12 mouse cellular contexts compared by ENCODE assay signal in the genomic region with DNA sequence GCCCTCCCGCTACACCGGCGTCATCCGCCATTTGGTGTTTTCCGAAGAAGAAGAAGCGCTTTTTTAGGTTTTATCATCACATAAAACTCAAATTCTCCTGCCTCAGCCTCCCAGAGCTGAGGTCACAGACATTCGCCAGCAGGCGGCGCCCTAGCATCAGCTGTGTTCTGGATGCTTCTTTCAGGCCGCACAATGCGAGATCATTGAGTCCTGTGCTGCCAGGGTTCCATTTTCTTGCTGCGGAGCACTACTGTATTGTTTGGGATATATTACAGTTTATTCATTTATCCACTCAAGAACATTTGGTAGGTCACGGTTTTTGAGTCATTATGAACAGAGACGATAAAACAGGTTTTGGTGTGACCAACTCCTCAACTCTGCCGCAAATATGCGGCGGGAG. TPM values are rescaled to one million over a fixed set of nuclear protein-coding genes. Genes with fewer than 3 reads are reported as not detected.
DNase-seq lines count a peak whose midpoint lies in the region; ATAC-seq and TF ChIP-seq lines count a peak whose summit lies in the region.
"Had no signal": no experiment of that assay in that cellular context is flagged by ENCODE, and none has a peak within 500 bp of the region (broad histone marks: within the 10 kb centered on the region; RNA-seq: fewer than 3 reads in every experiment).

No protein-coding gene starts in this region.

- no peak for DNase-seq in forebrain, postnatal 0 days
- DNase-seq in midbrain, embryonic 11.5 days (ENCODE audit: low spot score, missing footprints) = peak; percentile 74
- peak; percentile 90 for DNase-seq in ZHBTc4 (ENCODE audit: low read depth, low spot score)
- DNase-seq in thymus, postnatal 14 days = peak; percentile 45
- DNase-seq in heart, postnatal 36 days = no peak
- no peak for DNase-seq in frontal cortex, postnatal 36 days (ENCODE audit: low spot score in 2 of 2)

- H3K4me3 ChIP-seq in forebrain, postnatal 0 days (ENCODE audit: low read depth, low read length) = no peak overlapping the region
- no peak overlapping the region for H3K4me3 ChIP-seq in forebrain, embryonic 13.5 days
- no peak overlapping the region for H3K4me3 ChIP-seq in midbrain, embryonic 11.5 days (ENCODE audit: low read depth, low read length)
- H3K4me3 ChIP-seq in midbrain, embryonic 13.5 days (replicated peaks) = no peak overlapping the region
- H3K4me3 ChIP-seq: limb, embryonic 12.5 days; midbrain, embryonic 12.5 days had no signal

- 98% methylated on average over 17 of the region's 17 CpGs for WGBS in forebrain, postnatal 0 days
- 95% methylated on average over 17 of the region's 17 CpGs for WGBS in forebrain, embryonic 13.5 days
- 99% methylated on average over 17 of the region's 17 CpGs for WGBS in midbrain, embryonic 11.5 days
- 98% methylated on average over 17 of the region's 17 CpGs for WGBS in midbrain, embryonic 13.5 days

- no peaks in the 10 kb centered on the region for H3K27me3 ChIP-seq in forebrain, postnatal 0 days (ENCODE audit: insufficient read depth, low read length)
- H3K27me3 ChIP-seq in forebrain, embryonic 13.5 days = no peaks in the 10 kb centered on the region
- no peaks in the 10 kb centered on the region for H3K27me3 ChIP-seq in midbrain, embryonic 11.5 days (ENCODE audit: control insufficient read depth, insufficient read depth, low read length)
- no peaks in the 10 kb centered on the region for H3K27me3 ChIP-seq in midbrain, embryonic 13.5 days
- H3K27me3 ChIP-seq: limb, embryonic 12.5 days; midbrain, embryonic 12.5 days had no signal

- H3K27ac ChIP-seq in forebrain, postnatal 0 days (ENCODE audit: low read depth, low read length) = no peak overlapping the region
- H3K27ac ChIP-seq in forebrain, embryonic 13.5 days = no peak overlapping the region
- H3K27ac ChIP-seq in midbrain, embryonic 11.5 days (ENCODE audit: low read depth, low read length) = no peak overlapping the region
- H3K27ac ChIP-seq in midbrain, embryonic 13.5 days = no peak overlapping the region
- H3K27ac ChIP-seq: limb, embryonic 12.5 days; midbrain, embryonic 12.5 days had no signal

- no peak for ATAC-seq in forebrain, postnatal 0 days
- no peak for ATAC-seq in forebrain, embryonic 13.5 days
- no peak for ATAC-seq in midbrain, embryonic 11.5 days (ENCODE audit: low FRiP score)
- ATAC-seq in midbrain, embryonic 13.5 days = no peak

- no peaks in the 10 kb centered on the region for H3K9me3 ChIP-seq in forebrain, postnatal 0 days (ENCODE audit: low read length)
- no peaks in the 10 kb centered on the region for H3K9me3 ChIP-seq in forebrain, embryonic 13.5 days (replicated peaks)
- no peaks in the 10 kb centered on the region for H3K9me3 ChIP-seq in midbrain, embryonic 11.5 days (ENCODE audit: control insufficient read depth, low read length)
- no peaks in the 10 kb centered on the region for H3K9me3 ChIP-seq in midbrain, embryonic 13.5 days
- H3K9me3 ChIP-seq: midbrain, embryonic 12.5 days had no signal

- no peak overlapping the region for H3K9ac ChIP-seq in forebrain, postnatal 0 days
- H3K9ac ChIP-seq in forebrain, embryonic 13.5 days = no peak overlapping the region
- no peak overlapping the region for H3K9ac ChIP-seq in midbrain, embryonic 11.5 days (ENCODE audit: low read length)
- H3K9ac ChIP-seq in midbrain, embryonic 13.5 days (replicated peaks) = no peak overlapping the region
- H3K9ac ChIP-seq: limb, embryonic 12.5 days; midbrain, embryonic 12.5 days had no signal

- H3K4me2 ChIP-seq in forebrain, postnatal 0 days (ENCODE audit: low read depth) = no peak overlapping the region
- H3K4me2 ChIP-seq in forebrain, embryonic 13.5 days = no peak overlapping the region
- no peak overlapping the region for H3K4me2 ChIP-seq in midbrain, embryonic 11.5 days
- H3K4me2 ChIP-seq in midbrain, embryonic 13.5 days (replicated peaks) = no peak overlapping the region
- H3K4me2 ChIP-seq: limb, embryonic 12.5 days; midbrain, embryonic 12.5 days had no signal

- 0 out of 2 replicates have a peak, but pooled peaks have one; percentile 24 for TF ChIP-seq CTCF in forebrain, postnatal 0 days (IDR thresholded peaks at IDR 0.05; ENCODE audit: low read depth)

- H3K36me3 ChIP-seq in forebrain, postnatal 0 days (ENCODE audit: insufficient read depth) = peaks cover 50% of the 10 kb centered on the region
- H3K36me3 ChIP-seq in forebrain, embryonic 13.5 days (ENCODE audit: poor library complexity, severe bottlenecking) = peaks cover 82% of the 10 kb centered on the region
- H3K36me3 ChIP-seq in midbrain, embryonic 11.5 days (ENCODE audit: control insufficient read depth, insufficient read depth, low read length) = peaks cover 25% of the 10 kb centered on the region
- H3K36me3 ChIP-seq in midbrain, embryonic 13.5 days = peaks cover 82% of the 10 kb centered on the region

- no peaks in the 10 kb centered on the region for H3K4me1 ChIP-seq in forebrain, postnatal 0 days (ENCODE audit: insufficient read depth)
- H3K4me1 ChIP-seq in forebrain, embryonic 13.5 days = no peaks in the 10 kb centered on the region
- H3K4me1 ChIP-seq in midbrain, embryonic 11.5 days (ENCODE audit: control insufficient read depth, insufficient read depth, low read length) = no peaks in the 10 kb centered on the region
- no peaks in the 10 kb centered on the region for H3K4me1 ChIP-seq in midbrain, embryonic 13.5 days (replicated peaks)
- H3K4me1 ChIP-seq: limb, embryonic 12.5 days; midbrain, embryonic 12.5 days had no signal

- intact Hi-C loops in heart, postnatal 36 days (cut with DNase I) = no loop called here

RNA-seq across cellular contexts. Expression of gene Terf2, which starts 11.0 kb away (rescaled TPM):
- 28.9 and 31.2 TPM in 2 replicates for total RNA-seq in forebrain, postnatal 0 days (2014; rRNA removed)
- 18.9 and 24.2 TPM in 2 replicates for polyA plus RNA-seq in forebrain, postnatal 0 days (2015; fragmentation: Nextera tagmentation; extraction: Ambion mirVana)
- 25.0 and 25.5 TPM in 2 replicates for polyA plus RNA-seq in forebrain, embryonic 13.5 days (2015; fragmentation: Nextera tagmentation; extraction: Ambion mirVana)
- 16.4 and 16.6 TPM in 2 replicates for polyA plus RNA-seq in midbrain, embryonic 11.5 days (2014; fragmentation: Nextera tagmentation; extraction: Ambion mirVana)
- polyA plus RNA-seq in midbrain, embryonic 13.5 days (2015; fragmentation: Nextera tagmentation; extraction: Ambion mirVana) = 26.9 and 29.3 TPM in 2 replicates
- total RNA-seq in heart, postnatal 36 days (2021) = 10 to 100 TPM; 11.5 to 13.9 TPM

RNA-seq across cellular contexts. Expression of gene Tmed6, which starts 19.9 kb away (rescaled TPM):
- not detected in 2 replicates for total RNA-seq in forebrain, postnatal 0 days (2014; rRNA removed)
- not detected in 2 replicates for polyA plus RNA-seq in forebrain, postnatal 0 days (2015; fragmentation: Nextera tagmentation; extraction: Ambion mirVana)
- polyA plus RNA-seq in forebrain, embryonic 13.5 days (2015; fragmentation: Nextera tagmentation; extraction: Ambion mirVana) = not detected in 2 replicates
- polyA plus RNA-seq in midbrain, embryonic 11.5 days (2014; fragmentation: Nextera tagmentation; extraction: Ambion mirVana) = not detected in 2 replicates
- not detected in 2 replicates for polyA plus RNA-seq in midbrain, embryonic 13.5 days (2015; fragmentation: Nextera tagmentation; extraction: Ambion mirVana)
- total RNA-seq in heart, postnatal 36 days (2021) = not detected
- polyA plus RNA-seq: embryonic facial prominence, embryonic 11.5 days; heart, postnatal 0 days; limb, embryonic 12.5 days; midbrain, embryonic 12.5 days had no signal

RNA-seq across cellular contexts. Expression of gene Nip7, which starts 28.7 kb away (rescaled TPM):
- total RNA-seq in forebrain, postnatal 0 days (2014; rRNA removed) = 40.1 and 64.0 TPM in 2 replicates
- 68.2 and 74.0 TPM in 2 replicates for polyA plus RNA-seq in forebrain, postnatal 0 days (2015; fragmentation: Nextera tagmentation; extraction: Ambion mirVana)
- 91.3 and 99.6 TPM in 2 replicates for polyA plus RNA-seq in forebrain, embryonic 13.5 days (2015; fragmentation: Nextera tagmentation; extraction: Ambion mirVana)
- 100 and 102 TPM in 2 replicates for polyA plus RNA-seq in midbrain, embryonic 11.5 days (2014; fragmentation: Nextera tagmentation; extraction: Ambion mirVana)
- polyA plus RNA-seq in midbrain, embryonic 13.5 days (2015; fragmentation: Nextera tagmentation; extraction: Ambion mirVana) = 81.9 and 93.3 TPM in 2 replicates
- 10 to 100 TPM; 21.3 to 24.8 TPM for total RNA-seq in heart, postnatal 36 days (2021)

RNA-seq across cellular contexts. Expression of gene Cog8, which starts 28.9 kb away (rescaled TPM):
- 42.2 and 61.3 TPM in 2 replicates for total RNA-seq in forebrain, postnatal 0 days (2014; rRNA removed)
- polyA plus RNA-seq in forebrain, postnatal 0 days (2015; fragmentation: Nextera tagmentation; extraction: Ambion mirVana) = 27.8 and 33.2 TPM in 2 replicates
- polyA plus RNA-seq in forebrain, embryonic 13.5 days (2015; fragmentation: Nextera tagmentation; extraction: Ambion mirVana) = 34.5 and 35.5 TPM in 2 replicates
- polyA plus RNA-seq in midbrain, embryonic 11.5 days (2014; fragmentation: Nextera tagmentation; extraction: Ambion mirVana) = 38.1 and 38.8 TPM in 2 replicates
- 37.0 and 42.0 TPM in 2 replicates for polyA plus RNA-seq in midbrain, embryonic 13.5 days (2015; fragmentation: Nextera tagmentation; extraction: Ambion mirVana)
- 10 to 100 TPM; 18.8 to 18.9 TPM for total RNA-seq in heart, postnatal 36 days (2021)

RNA-seq across cellular contexts. Expression of gene Pdf, which starts 36.9 kb away (rescaled TPM):
- 34.4 and 37.2 TPM in 2 replicates for total RNA-seq in forebrain, postnatal 0 days (2014; rRNA removed)
- 26.1 and 32.1 TPM in 2 replicates for polyA plus RNA-seq in forebrain, postnatal 0 days (2015; fragmentation: Nextera tagmentation; extraction: Ambion mirVana)
- 32.0 and 36.7 TPM in 2 replicates for polyA plus RNA-seq in forebrain, embryonic 13.5 days (2015; fragmentation: Nextera tagmentation; extraction: Ambion mirVana)
- 39.8 and 42.1 TPM in 2 replicates for polyA plus RNA-seq in midbrain, embryonic 11.5 days (2014; fragmentation: Nextera tagmentation; extraction: Ambion mirVana)
- 32.8 and 36.8 TPM in 2 replicates for polyA plus RNA-seq in midbrain, embryonic 13.5 days (2015; fragmentation: Nextera tagmentation; extraction: Ambion mirVana)
- 10 to 100 TPM; 61.9 to 64.7 TPM for total RNA-seq in heart, postnatal 36 days (2021)

Comparison
In these comparisons a context has a peak if more than half of its experiments do, and no peak if none do; other contexts are left out.
1. DNase-seq: peak in midbrain, embryonic 11.5 days (single experiment), ZHBTc4 (single experiment) and thymus, postnatal 14 days (single experiment); none in forebrain, postnatal 0 days (single experiment), heart, postnatal 36 days (0 of 2) and frontal cortex, postnatal 36 days (0 of 2).